Mouse (Mus musculus) embryonic facial prominence, embryonic 14.5 days (tissue): ENCODE measurements around the gene Tnni1. TPM values are rescaled to one million over a fixed set of nuclear protein-coding genes. Genes with fewer than 3 reads are reported as not detected.

ENCODE experiments used
- ATAC-seq: fragments of 200-750 bp; cut with Nextera tagmentation; 2 replicates; pipeline ENCODE4 v1.8.0; 2017; ENCODE audit warnings: low read depth, moderate number of reproducible peaks, moderate TSS enrichment
- DNase-seq: peaks from one replicate; pipeline ENCODE4 v3.0.0-alpha.2; 2015; ENCODE audit warnings: low spot score
- H3K27ac ChIP-seq: fragments of 300-500 bp; sonication (generic); replicated peaks from 2 replicates; pipeline ENCODE4 v1.5.1; 2014; ENCODE audit warnings: low read depth, mild to moderate bottlenecking, low read length, moderate library complexity
- H3K27me3 ChIP-seq: fragments of 300-500 bp; sonication (generic); replicated peaks from 2 replicates; pipeline ENCODE4 v1.6.1; 2014; ENCODE audit warnings: low read length; ENCODE audit not compliant: control insufficient read depth, insufficient read depth
- H3K36me3 ChIP-seq: fragments of 300-500 bp; sonication (generic); 2 replicates; pipeline ENCODE4 v1.6.1; 2014; ENCODE audit warnings: low read length, mixed read lengths; ENCODE audit not compliant: control insufficient read depth, insufficient read depth
- H3K4me1 ChIP-seq: fragments of 300-500 bp; sonication (generic); 2 replicates; pipeline ENCODE4 v1.6.1; 2014; ENCODE audit warnings: antibody characterized with exemption, low read length; ENCODE audit not compliant: control insufficient read depth, insufficient read depth
- H3K4me2 ChIP-seq: fragments of 300-500 bp; sonication (generic); 2 replicates; pipeline ENCODE4 v1.6.1; 2014; ENCODE audit warnings: low read depth, mild to moderate bottlenecking, low read length, moderate library complexity, mixed read lengths
- H3K4me3 ChIP-seq: fragments of 300-500 bp; sonication (generic); 2 replicates; pipeline ENCODE4 v1.5.1; 2014; ENCODE audit warnings: low read depth, mild to moderate bottlenecking, low read length
- H3K9ac ChIP-seq: fragments of 300-500 bp; sonication (generic); 2 replicates; pipeline ENCODE4 v1.6.1; 2014; ENCODE audit warnings: low read depth, mild to moderate bottlenecking, low read length, moderate library complexity, mixed read lengths
- H3K9me3 ChIP-seq: fragments of 300-500 bp; sonication (generic); 2 replicates; pipeline ENCODE4 v1.6.1; 2016; ENCODE audit warnings: low read length; ENCODE audit not compliant: control insufficient read depth
- WGBS: fragments of 180-500 bp; shearing (Covaris S2); extraction: QIAGEN DNeasy Blood & Tissue Kit; methylation state at CpG from one replicate; pipeline ENCODE4 v1.1.7; 2014; 5-methylcytosine and 5-hydroxymethylcytosine counted together
- polyA plus RNA-seq: library from polyadenylated mRNA; unstranded; fragments of >200 nt; fragmentation: Nextera tagmentation; extraction: Ambion mirVana; gene quantifications from 2 replicates; pipeline ENCODE4 v1.2.1, GENCODE M21; 2014

Tnni1 gene
- polyA plus RNA-seq, 1 experiment from 2014 or later, result 738 TPM

DNA sequence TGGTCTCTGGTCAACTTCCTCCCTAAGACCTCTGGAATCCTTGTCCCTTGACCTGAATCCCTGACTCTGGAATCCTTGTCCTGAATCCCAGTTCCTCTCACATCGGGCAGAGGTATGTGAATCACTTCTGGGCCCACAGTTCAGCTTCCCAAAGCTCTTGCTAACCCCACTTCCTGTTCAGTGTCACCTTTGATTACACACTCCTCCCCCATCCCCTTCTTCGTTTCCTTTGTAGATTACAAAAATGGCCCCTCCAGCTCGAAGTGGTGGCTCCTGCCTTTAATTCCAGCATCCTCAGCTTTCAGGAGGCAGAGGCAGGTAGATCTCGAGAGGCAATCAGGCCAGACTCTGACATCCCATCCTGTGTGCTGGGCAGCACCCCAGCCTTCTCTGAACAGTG, 38.4 kb downstream of the Tnni1 start:
- H3K4me2 ChIP-seq, result 0 out of 2 replicates have a peak overlapping the region, but pooled peaks have one; percentile 82
- WGBS, result 49% methylated on average over 4 of the region's 4 CpGs

DNA sequence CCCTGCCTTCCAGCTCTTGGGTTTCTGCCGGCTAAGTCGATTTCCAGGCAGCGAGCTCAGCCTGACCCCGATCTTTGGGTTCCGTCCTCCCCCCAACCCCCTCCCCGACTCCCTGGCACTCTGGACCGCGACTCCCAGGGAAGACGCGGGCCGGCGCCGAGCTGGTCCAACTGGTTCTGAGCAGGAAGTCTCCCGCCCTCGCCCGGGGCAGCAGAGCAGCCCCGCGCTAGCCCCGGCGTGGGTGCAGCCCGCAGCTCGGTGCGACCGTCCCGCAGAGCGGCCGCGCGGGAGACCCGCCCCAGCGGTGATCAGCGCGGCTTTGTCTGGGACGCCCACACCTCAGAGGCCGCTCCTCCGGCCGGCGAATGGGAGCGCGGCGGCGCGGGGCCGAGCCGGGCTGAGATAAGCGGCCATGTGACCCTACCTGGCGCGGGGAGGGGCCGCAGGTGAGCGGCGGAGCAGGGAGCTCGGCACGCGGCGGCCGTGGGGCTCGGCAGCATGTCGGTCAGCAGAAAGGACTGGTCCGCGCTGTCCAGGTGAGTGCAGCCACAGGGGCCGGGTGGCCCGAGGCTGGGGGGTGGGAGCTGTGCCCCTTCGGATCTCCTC, 39.4 kb downstream of the Tnni1 start, which contains the start of gene Lad1:
Gene Lad1 (plus strand): TSS at position 118 of the 606 bp plus-strand sequence.
- Histone ChIP-seq H3K4me2 (peak within 1 kb of the TSS; percentile 82), H3K27ac (no peak within 1 kb of the TSS), H3K4me3 (peak within 1 kb of the TSS; percentile 42), H3K9me3 (no peaks in the 10 kb centered on the region), H3K27me3 (peaks cover 45% of the 10 kb centered on the region), H3K36me3 (no peaks in the 10 kb centered on the region), H3K9ac (peak within 1 kb of the TSS; percentile 71), H3K4me1 (no peaks in the 10 kb centered on the region)
- DNase-seq (peak; percentile 59), ATAC-seq (peak; percentile 80)
- 0% methylated on average over 28 of the region's 63 CpGs for whole genome bisulfite sequencing

More for the DNA sequence above, 38.4 kb downstream of the Tnni1 start:
- ATAC-seq, result no peak
- no peak overlapping the region for H3K27ac ChIP-seq
- no peaks in the 10 kb centered on the region for H3K9me3 ChIP-seq
- no peak overlapping the region for H3K9ac ChIP-seq
- H3K4me3 ChIP-seq, result no peak overlapping the region
- peaks cover 45% of the 10 kb centered on the region for H3K27me3 ChIP-seq
- peaks cover 4% of the 10 kb centered on the region; the same call in 1 of the 2 replicates for H3K4me1 ChIP-seq
- DNase-seq, result no peak
- no peaks in the 10 kb centered on the region for H3K36me3 ChIP-seq

DNA sequence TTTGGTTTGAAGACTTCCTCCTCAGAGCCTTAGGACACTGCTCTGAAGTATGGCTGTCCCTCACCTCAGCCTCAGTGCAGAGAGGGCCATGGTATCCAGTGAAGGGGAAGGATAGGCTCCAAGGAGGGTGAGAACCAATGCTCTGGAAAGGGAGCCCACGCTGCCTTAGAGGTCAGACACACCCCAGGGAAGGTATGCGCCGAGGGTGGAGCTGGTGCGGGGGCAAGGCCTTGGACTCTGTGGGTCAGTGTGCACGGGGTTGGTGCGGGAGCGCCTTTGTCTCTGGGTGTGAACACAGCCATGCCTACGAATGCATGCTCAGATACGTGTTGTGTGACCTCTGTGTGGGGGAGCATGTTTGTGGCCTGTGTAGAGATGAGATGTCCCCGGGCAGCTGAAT, 40.8 kb downstream of the Tnni1 start:
- Histone ChIP-seq H3K9me3 (no peaks in the 10 kb centered on the region), H3K4me3 (no peak overlapping the region; the same call in 1 of the 2 replicates), H3K4me1 (no peaks in the 10 kb centered on the region), H3K27me3 (peaks cover 45% of the 10 kb centered on the region), H3K9ac (no peak overlapping the region), H3K27ac (no peak overlapping the region), H3K36me3 (no peaks in the 10 kb centered on the region), H3K4me2 (peak overlapping the region; percentile 82)
- WGBS, result 79% methylated on average over 10 of the region's 10 CpGs
- DNase-seq (no peak), ATAC-seq (no peak)

- H3K4me2 ChIP-seq, result no peak overlapping the region
- H3K27ac ChIP-seq, result no peak overlapping the region
- H3K4me1 ChIP-seq, result no peaks in the 10 kb centered on the region
- H3K36me3 ChIP-seq, result no peaks in the 10 kb centered on the region
- H3K9ac ChIP-seq, result no peak overlapping the region
- ATAC-seq (no peak), DNase-seq (no peak)
- WGBS, result 76% methylated on average over 14 of the region's 16 CpGs
- H3K27me3 ChIP-seq, result peaks cover 44% of the 10 kb centered on the region
- H3K9me3 ChIP-seq, result no peaks in the 10 kb centered on the region
- H3K4me3 ChIP-seq, result no peak overlapping the region
Measured at GRCm38 (mm10) chr1:135820736-135821364, 41.6 kb downstream of the Tnni1 start.

DNA sequence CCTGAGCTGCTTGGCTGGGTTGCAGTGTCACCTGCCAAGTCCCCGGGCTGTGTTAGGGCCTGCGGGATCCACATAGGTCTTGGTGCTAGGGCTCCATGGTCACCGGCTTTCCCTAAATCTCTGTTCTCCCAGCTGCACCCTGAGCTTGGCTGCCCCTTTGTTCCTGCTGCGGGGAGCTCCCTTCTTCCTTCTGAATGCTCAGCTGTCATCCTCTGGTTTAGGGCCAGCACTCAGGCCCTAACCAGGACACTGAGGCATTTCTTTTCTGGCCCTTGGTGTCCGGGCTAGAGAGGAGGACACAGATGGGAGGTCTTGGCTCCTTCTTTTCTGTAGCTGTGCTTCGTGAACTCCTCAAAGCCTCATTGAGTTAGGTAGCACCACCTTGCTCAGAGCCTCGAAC, 42.5 kb downstream of the Tnni1 start:
- no peak for ATAC-seq
- WGBS, result 79% methylated on average over 6 of the region's 7 CpGs
- Histone ChIP-seq H3K27ac (no peak overlapping the region), H3K4me3 (no peak overlapping the region), H3K36me3 (no peaks in the 10 kb centered on the region), H3K27me3 (peaks cover 35% of the 10 kb centered on the region), H3K4me2 (no peak overlapping the region), H3K4me1 (no peaks in the 10 kb centered on the region), H3K9ac (no peak overlapping the region), H3K9me3 (no peaks in the 10 kb centered on the region)
- no peak for DNase-seq

GRCm38 (mm10) chr1:135828918-135829317, 49.7 kb downstream of the Tnni1 start:
- Histone ChIP-seq H3K36me3 (no peaks in the 10 kb centered on the region), H3K4me1 (no peaks in the 10 kb centered on the region), H3K9me3 (no peaks in the 10 kb centered on the region), H3K27me3 (no peaks in the 10 kb centered on the region), H3K27ac (no peak overlapping the region), H3K4me2 (no peak overlapping the region), H3K9ac (no peak overlapping the region), H3K4me3 (no peak overlapping the region)
- ATAC-seq (no peak), DNase-seq (peak; percentile 39)
- WGBS, result 29% methylated on average over 1 of the region's 1 CpGs

DNA sequence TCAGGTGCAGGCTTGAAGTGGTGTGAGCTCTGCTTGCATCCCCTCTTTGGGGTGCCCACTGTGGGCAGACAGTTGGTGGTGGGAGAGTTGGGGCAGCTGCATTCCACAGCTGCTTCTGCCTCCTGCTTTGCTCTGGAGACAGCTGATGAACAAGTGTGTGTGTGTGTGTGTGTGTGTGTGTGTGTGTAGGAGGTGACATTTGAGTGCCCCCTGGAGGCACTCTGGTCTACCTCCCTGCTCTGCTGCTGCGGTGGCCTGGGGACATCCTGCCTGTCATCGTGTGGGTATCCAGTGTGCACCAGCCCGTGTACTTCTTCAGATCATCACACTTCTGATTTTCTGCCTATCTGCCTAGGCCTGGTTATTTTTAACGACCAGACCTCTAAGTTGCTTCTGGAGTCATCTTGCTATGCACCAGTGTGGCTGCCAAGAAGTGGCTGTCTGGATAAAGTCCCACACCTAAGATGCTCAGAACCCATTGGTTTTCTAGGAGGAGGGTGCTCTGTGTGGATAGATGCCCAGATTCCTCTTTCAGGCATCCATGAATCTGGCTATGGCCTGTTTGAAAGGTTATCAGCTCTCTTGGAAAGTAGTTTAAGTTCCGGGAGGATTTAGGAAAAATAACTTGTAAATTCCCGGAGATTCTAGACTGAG, 55.1 kb downstream of the Tnni1 start:
- no peak for ATAC-seq
- Histone ChIP-seq H3K4me1 (peaks cover 9% of the 10 kb centered on the region; the same call in 1 of the 2 replicates), H3K4me2 (no peak overlapping the region), H3K27ac (no peak overlapping the region), H3K4me3 (no peak overlapping the region), H3K36me3 (no peaks in the 10 kb centered on the region), H3K27me3 (no peaks in the 10 kb centered on the region), H3K9me3 (no peaks in the 10 kb centered on the region), H3K9ac (no peak overlapping the region)
- peak; percentile 47 for DNase-seq
- 59% methylated on average over 6 of the region's 6 CpGs for WGBS

DNA sequence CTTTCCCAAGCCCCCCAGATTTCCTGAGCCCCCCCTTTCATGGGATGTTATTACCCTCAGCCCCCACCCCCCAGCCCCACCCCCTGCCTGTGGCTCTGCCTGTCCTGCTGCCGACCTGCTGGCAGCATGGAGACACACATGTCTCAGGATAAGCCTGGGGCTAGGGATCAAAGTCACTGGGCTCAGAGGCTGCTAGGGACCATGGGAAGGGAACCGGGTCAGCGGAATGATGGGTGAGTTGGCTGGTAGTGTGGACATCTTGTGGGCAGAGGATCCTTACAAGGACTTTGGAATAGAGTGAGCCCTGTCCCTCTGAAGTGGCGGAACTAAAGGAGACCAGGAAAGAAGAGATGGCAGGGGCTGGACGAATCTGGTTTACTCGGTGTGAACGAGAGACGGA, 55.7 kb downstream of the Tnni1 start:
- H3K27ac ChIP-seq, result no peak overlapping the region

More for the DNA sequence above, 55.7 kb downstream of the Tnni1 start:
- Histone ChIP-seq H3K4me1 (peaks cover 9% of the 10 kb centered on the region; the same call in 1 of the 2 replicates), H3K4me2 (no peak overlapping the region), H3K4me3 (no peak overlapping the region), H3K27me3 (no peaks in the 10 kb centered on the region), H3K9me3 (no peaks in the 10 kb centered on the region), H3K36me3 (no peaks in the 10 kb centered on the region), H3K9ac (no peak overlapping the region)
- DNase-seq, result no peak
- whole genome bisulfite sequencing, result 69% methylated on average over 8 of the region's 8 CpGs
- ATAC-seq, result no peak
